Mouse (Mus musculus): Measurements from ENCODE around the gene Hoxd10.
A peak's percentile ranks its signal among the peaks of the same experiment; 100 is the strongest.

The Hoxd10 gene

GRCm38 (mm10) chr2:74666411-74666810, 25.3 kb upstream of the Hoxd10 start:
- no peak for DNase-seq (ENCODE audit: low read depth, low spot score)

- DNase-seq (ENCODE audit: low read depth, low spot score): no peak
Measured at GRCm38 (mm10) chr2:74667191-74667841, 24.4 kb upstream of the Hoxd10 start.

- DNase-seq (ENCODE audit: low read depth, low spot score): no peak
Measured at GRCm38 (mm10) chr2:74667842-74668357, 23.8 kb upstream of the Hoxd10 start, which contains the start of gene Hoxd13. Gene Hoxd13 (plus strand): TSS chr2:74668310.

GRCm38 (mm10) chr2:74668370-74669229, 23.1 kb upstream of the Hoxd10 start:
- no peak for DNase-seq (ENCODE audit: low read depth, low spot score)

GRCm38 (mm10) chr2:74669230-74669578, 22.5 kb upstream of the Hoxd10 start:
- no peak for DNase-seq (ENCODE audit: low read depth, low spot score)

GRCm38 (mm10) chr2:74669650-74670235, 22.0 kb upstream of the Hoxd10 start:
- no peak for DNase-seq (ENCODE audit: low read depth, low spot score)

GRCm38 (mm10) chr2:74670632-74671188, 21.0 kb upstream of the Hoxd10 start:
- DNase-seq (ENCODE audit: low read depth, low spot score): no peak

- DNase-seq (ENCODE audit: low read depth, low spot score): no peak
Measured at GRCm38 (mm10) chr2:74671847-74672246, 19.9 kb upstream of the Hoxd10 start.

GRCm38 (mm10) chr2:74672481-74673362, 19.0 kb upstream of the Hoxd10 start:
- DNase-seq (ENCODE audit: low read depth, low spot score): peak; percentile 49

GRCm38 (mm10) chr2:74673835-74674425, 17.8 kb upstream of the Hoxd10 start:
- DNase-seq (ENCODE audit: low read depth, low spot score): no peak

GRCm38 (mm10) chr2:74674881-74675665, 16.7 kb upstream of the Hoxd10 start, which contains the start of gene Hoxd12:
Gene Hoxd12 (plus strand): TSS chr2:74675013.
- no peak for DNase-seq (ENCODE audit: low read depth, low spot score)

- no peak for DNase-seq (ENCODE audit: low read depth, low spot score)
Measured at GRCm38 (mm10) chr2:74675666-74676282, 15.9 kb upstream of the Hoxd10 start.

GRCm38 (mm10) chr2:74676376-74677052, 15.2 kb upstream of the Hoxd10 start:
- no peak for DNase-seq (ENCODE audit: low read depth, low spot score)

GRCm38 (mm10) chr2:74677106-74677505, 14.6 kb upstream of the Hoxd10 start:
- DNase-seq (ENCODE audit: low read depth, low spot score): no peak

GRCm38 (mm10) chr2:74678891-74679595, 12.7 kb upstream of the Hoxd10 start, which contains the start of gene Hoxd11:
Gene Hoxd11 (plus strand): TSS chr2:74679557.
- DNase-seq (ENCODE audit: low read depth, low spot score): no peak

GRCm38 (mm10) chr2:74679596-74679971, 12.1 kb upstream of the Hoxd10 start:
- DNase-seq (ENCODE audit: low read depth, low spot score): no peak

- no peak for DNase-seq (ENCODE audit: low read depth, low spot score)
Measured at GRCm38 (mm10) chr2:74679980-74680379, 11.7 kb upstream of the Hoxd10 start.

Data from brain, adult 2 months (tissue).